Comparison of ENCODE assay signal across 8 mouse cellular contexts in genomic region chrX:36111622-36112421, GRCm38 (mm10). TPM values are rescaled to one million over a fixed set of nuclear protein-coding genes. Genes with fewer than 3 reads are reported as not detected.
DNase-seq lines count a peak whose midpoint lies in the region; ATAC-seq lines count a peak whose summit lies in the region.

TSS of gene Il13ra1 (plus strand) at chrX:36112110.

- no peaks in the 10 kb centered on the region for H3K36me3 ChIP-seq in forebrain, embryonic 14.5 days (ENCODE audit: control insufficient read depth, insufficient read depth, low read length)

- peak; percentile 69 for ATAC-seq in forebrain, embryonic 14.5 days

- no peaks in the 10 kb centered on the region for H3K27me3 ChIP-seq in forebrain, embryonic 14.5 days (replicated peaks; ENCODE audit: control insufficient read depth, insufficient read depth, low read length)

- intact Hi-C loops in heart, postnatal 25 days (cut with DNase I), result loop anchor here (5.0 kb wide), 1 partner anchor 70 kb away; no protein-coding TSS in a partner anchor

- H3K4me1 ChIP-seq in brown adipose tissue, adult 24 weeks (ENCODE audit: control insufficient read depth, insufficient read depth, insufficient read length, low read length), result no peaks in the 10 kb centered on the region
- H3K4me1 ChIP-seq in forebrain, embryonic 14.5 days (ENCODE audit: control insufficient read depth, insufficient read depth, low read length), result no peaks in the 10 kb centered on the region

- H3K9ac ChIP-seq in forebrain, embryonic 14.5 days (ENCODE audit: low read length), result peak within 1 kb of the TSS; percentile 46

- H3K27ac ChIP-seq in brown adipose tissue, adult 24 weeks (replicated peaks; ENCODE audit: low read depth, low read length), result no peak within 1 kb of the TSS; the same call in 1 of the 2 replicates
- H3K27ac ChIP-seq in forebrain, embryonic 14.5 days (ENCODE audit: low read depth, low read length), result no peak within 1 kb of the TSS

- peak within 1 kb of the TSS; percentile 67 for H3K4me2 ChIP-seq in forebrain, embryonic 14.5 days (ENCODE audit: low read length)

- WGBS in forebrain, embryonic 14.5 days, result 23% methylated on average over 47 of the region's 51 CpGs

- peak within 1 kb of the TSS; percentile 63 for H3K4me3 ChIP-seq in brown adipose tissue, adult 24 weeks (ENCODE audit: insufficient read depth, low read depth, low read length)
- peak within 1 kb of the TSS; percentile 39 for H3K4me3 ChIP-seq in forebrain, embryonic 14.5 days (ENCODE audit: low read depth, low read length)

- no peaks in the 10 kb centered on the region for H3K9me3 ChIP-seq in forebrain, embryonic 14.5 days (replicated peaks; ENCODE audit: control insufficient read depth, low read length)

- DNase-seq in ES-CJ7 (ENCODE audit: low read depth, low spot score), result peak; percentile 3
- peak; percentile 11 for DNase-seq in forebrain, embryonic 14.5 days (ENCODE audit: low spot score)
- peak; percentile 17 for DNase-seq in heart, postnatal 25 days (ENCODE audit: low spot score)
- DNase-seq in kidney, postnatal 4 days, result peak; percentile 68 to 81
- DNase-seq in lung, postnatal 4 days, result peak; percentile 60 to 73
- DNase-seq in retina, postnatal 7 days (ENCODE audit: low read depth, low spot score), result peak; percentile 2
- DNase-seq in T-cell, adult 2 months (ENCODE audit: low spot score), result no peak

RNA-seq across cellular contexts. Expression of gene Il13ra1, which starts in this region (rescaled TPM):
- 1.0 and 2.6 TPM in 2 replicates for polyA plus RNA-seq in brown adipose tissue, adult 24 weeks (2012; ENCODE audit: insufficient read depth, insufficient read length, missing spikeins)
- 5.2 and 7.7 TPM in 2 replicates for polyA plus RNA-seq in forebrain, embryonic 14.5 days (2014; fragmentation: Nextera tagmentation; extraction: Ambion mirVana)
- 10 to 100 TPM; 32.1 to 37.8 TPM for total RNA-seq in heart, postnatal 25 days (2021)
